Mouse (Mus musculus): Measurements from ENCODE around the gene Spata48.

Spata48 gene

DNA sequence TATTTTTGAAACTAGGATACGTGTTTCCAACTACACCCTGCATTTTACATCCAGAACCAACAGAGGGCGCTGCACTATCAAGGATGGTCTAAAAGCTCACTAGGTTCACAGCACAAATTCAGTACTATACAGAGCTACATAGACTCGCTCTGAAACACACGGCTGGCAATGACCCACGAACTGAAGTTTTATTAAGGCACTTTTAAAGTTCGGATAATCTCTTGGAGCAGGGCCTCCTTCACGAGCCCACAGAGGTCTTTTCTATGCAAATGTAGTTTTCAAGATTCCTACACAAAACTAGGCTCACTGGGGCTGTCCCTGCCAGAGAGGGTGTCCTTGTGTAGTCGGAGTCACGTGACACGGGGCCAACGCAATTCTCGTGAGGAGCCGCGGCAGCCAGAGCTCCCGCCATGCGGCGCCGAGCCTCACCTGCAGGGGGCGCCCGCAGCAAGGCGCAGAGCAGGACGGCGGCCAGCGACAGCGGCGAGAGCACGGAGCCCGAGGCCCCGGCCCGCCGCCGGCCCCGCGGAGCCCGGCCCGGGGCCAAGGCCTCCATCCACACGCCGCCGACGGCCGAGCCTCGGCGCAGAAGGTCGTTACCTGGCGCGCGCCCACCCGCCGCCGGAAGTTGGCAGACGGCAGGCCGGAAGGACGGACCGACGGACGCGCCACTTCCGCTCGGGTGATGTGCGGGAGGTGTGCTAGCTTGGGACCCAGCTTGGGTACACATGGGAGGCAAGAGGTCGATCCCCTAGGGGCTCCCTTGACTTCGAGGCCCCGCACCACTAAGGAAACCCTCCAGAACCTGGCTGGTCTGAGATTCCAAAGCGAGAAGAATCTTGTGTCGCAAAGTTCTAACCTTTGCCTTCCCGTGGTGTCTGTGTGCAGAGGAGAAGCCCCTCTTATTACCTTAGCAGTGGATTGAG, at the start of gene Spata48, which contains the start of gene Zpbp:
Spata48 (plus strand) TSS at position 460 of the 926 bp plus-strand sequence.
Zpbp (minus strand) TSS at position 774 of the 926 bp plus-strand sequence.
- peak; percentile 93 for DNase-seq (ENCODE audit: low spot score)

DNA sequence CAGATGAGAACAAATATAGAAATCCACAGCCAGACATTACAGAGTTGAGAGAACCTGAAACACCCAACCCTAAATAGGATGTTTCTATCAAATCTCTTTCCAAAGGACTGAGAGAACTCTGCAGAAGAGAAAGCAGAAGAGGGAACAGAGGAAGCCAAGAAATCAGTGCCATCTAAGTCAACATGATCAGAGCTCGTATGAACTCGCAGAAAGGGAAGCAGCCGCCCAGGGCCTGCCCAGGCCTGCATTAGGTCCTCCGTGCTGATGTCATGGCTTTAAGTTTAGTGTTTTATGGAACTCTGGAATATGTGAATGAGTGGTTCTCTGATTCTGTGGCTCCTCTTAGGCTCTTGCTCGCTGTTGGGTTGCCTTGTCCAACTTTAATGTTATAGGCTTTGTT, 47.7 kb upstream of the Spata48 start:
- no peak for DNase-seq (ENCODE audit: low spot score)

DNA sequence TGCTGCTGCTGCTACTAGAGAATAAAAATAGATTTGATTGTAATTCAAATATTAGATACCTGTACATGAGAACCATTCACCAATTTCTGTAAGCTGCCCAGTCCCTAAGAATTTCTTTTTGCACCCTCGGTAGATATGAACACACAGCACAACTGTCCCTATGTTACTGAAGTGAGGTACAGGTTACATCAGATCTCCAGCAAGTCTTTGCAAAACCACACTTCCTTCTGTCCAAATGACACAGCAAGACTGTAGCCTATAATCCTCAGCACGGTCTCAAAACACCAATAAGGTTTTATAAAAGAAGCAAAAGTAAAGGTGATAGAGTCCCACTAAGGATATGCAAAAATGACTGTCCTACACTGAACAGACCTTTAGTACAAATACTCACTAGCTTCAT, 44.5 kb upstream of the Spata48 start:
- no peak for DNase-seq (ENCODE audit: low spot score)

DNA sequence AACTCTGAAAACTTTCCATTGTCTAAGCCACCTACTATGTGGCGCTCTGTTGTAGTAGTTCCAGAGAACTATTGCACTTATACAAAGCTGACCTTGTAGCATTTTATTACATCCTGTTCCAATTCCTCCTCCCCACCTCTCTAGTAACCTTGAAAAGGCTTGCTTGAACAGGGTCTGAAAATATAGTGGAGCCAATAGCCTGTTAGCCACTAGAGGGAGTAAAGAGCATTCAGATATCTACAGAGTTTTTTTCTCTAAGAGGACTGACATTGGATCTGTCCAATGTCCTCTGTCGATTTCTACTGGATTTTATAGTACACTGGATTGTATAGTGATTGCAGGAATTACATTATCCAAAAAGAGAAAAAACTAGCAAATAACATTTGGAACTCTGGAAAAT, 6.9 kb upstream of the Spata48 start:
- peak; percentile 35 for DNase-seq (ENCODE audit: low spot score)

DNA sequence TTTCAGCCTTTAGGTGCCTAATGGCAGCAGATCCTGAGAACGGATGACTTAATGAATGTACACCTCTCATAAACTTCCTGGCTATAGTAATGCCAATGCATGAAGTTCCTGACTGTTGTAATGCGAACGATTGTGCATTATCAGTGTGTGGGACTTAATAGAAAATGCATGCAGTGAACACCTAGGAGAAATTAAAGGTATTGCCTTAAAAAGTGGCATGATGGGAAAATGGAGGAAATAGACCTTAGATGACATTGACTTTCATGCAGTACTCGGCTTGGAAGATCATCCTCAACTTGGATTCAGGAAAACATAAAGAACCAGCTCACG, 632 bp downstream of the Spata48 start:
- DNase-seq (ENCODE audit: low spot score) = no peak

DNA sequence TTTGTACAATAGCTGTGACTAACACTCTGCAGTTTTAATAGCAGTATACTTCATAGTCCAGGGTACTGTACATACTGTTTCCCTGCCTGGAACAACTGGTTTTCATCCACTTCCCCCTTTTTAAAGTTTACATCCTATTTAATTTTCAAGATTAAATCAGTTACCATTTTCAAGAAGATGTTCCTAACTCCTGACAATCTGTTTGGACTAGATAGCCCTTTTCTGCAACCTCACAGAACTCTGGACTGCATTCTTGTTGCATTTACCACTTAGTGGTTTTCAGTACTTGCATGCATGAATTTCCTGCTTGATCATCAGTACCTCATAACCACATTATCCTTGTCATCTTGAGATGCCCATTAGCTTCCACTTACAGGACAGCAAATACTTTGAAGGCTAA, 7.0 kb downstream of the Spata48 start:
- no peak for DNase-seq (ENCODE audit: low spot score)

DNA sequence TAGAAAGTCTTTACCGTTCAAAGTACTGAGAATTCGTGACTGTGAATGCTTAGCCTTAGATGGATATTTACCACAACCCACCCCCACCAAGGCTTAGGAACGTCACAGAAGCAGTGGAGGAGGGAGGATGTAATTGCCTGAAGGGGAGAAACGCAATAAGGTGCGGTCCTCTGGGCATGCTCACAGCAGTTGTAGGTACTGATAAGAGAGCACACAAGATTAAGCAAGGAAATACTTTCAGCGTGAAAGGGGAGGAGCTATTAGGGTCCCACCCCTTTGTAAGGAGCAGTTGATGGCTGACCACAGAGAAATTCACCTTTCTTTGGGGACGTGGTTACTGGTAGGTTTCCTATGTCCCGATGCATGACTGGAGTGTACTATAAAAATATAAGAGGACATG, 22.5 kb downstream of the Spata48 start:
- DNase-seq (ENCODE audit: low spot score) = peak; percentile 18

DNA sequence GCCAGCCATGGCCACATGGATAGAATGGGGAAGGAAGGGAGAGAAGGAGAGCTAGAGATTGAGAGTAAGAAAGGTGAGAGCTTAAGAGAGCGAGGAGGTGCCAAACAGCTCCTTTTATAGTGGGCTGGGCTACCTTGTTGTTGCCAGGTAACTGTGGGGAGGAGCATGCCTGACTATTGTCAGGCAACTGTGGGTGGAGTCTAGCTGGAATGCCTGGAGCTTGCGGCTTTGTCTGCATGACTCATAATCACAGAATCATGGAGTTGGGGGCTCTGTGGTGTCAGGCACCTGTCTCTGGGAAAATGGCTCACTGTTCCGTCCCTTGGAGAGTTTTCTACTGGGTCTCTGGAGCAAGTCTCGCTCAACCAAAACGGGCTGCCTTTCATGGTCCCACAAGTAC, 30.1 kb downstream of the Spata48 start:
- no peak for DNase-seq (ENCODE audit: low spot score)

DNA sequence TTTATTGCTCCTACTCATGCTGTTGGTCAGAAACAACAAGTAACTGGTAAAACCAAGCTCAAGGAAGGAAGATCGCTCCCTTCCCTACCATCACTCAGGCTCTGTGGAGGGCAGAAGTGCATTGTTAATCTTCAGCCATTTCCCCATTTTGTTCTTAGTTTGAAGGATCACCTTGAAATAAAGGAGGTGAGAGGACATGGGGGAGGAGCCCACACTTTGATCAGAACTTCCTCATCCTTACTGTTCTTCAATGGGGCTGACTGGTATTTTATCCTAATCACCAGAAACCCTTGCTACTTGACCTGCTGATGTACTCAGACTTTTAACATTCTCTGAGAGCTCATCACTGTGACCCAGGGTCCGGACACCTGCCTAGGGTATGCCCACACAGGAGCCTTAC, 33.8 kb downstream of the Spata48 start:
- DNase-seq (ENCODE audit: low spot score) = no peak

DNA sequence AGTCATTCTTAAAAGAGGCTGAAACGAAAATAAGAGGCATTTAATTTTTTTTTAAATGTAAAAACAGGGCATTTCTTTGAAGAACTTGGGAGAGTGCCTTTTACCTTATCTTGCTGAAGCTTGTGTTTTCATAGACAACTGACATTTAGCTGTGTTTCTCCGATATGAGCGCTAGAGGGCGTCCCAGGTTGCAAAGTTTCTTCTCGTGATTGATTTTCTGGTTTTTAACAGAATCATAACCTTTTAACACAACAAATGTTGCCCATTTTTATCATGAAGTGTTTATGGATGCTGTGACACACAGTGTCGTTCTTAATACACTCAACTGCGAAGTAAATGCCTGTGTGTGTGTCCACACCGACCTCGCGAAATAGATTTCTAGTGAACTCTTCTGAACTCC, 38.0 kb downstream of the Spata48 start:
- DNase-seq (ENCODE audit: low spot score) = peak; percentile 66

DNA sequence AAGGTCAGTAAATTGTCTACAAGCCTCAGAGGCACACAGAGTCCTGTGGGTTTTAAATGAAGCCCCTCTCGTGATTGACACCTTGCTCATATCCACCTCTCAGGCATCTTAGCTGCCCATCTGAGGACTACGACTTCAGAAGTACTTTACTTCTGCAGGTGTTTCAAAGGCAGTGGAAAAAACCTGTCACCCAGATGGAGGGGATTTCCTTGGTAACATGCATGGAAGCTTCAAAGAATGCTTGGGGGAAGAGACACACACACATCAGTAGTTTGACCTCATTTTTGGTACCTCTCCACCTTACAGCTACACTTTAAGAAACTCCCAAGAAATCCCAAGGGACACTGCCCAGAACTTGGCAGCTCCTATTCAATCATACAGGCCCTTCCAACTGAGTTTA, 44.3 kb downstream of the Spata48 start:
- DNase-seq (ENCODE audit: low spot score) = no peak

DNA sequence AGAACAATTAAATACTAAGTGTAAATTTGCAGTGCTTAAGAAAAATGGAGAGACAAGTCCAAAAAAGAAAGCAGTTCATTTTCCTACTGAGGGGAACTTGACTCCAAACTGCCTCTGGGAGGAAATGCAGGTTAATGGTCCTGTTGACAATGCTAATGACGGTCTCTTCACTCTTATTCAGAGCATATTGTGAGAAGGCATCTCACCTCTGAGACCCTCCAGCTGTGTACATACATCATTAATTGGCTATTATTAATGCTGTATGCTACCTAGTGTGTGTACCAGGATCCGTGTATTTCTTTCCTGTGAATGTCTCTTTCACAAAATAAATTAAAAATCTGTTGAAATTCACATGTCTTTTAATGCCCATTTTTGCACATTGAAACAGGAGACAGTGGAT, 47.5 kb downstream of the Spata48 start:
- DNase-seq (ENCODE audit: low spot score) = no peak

DNA sequence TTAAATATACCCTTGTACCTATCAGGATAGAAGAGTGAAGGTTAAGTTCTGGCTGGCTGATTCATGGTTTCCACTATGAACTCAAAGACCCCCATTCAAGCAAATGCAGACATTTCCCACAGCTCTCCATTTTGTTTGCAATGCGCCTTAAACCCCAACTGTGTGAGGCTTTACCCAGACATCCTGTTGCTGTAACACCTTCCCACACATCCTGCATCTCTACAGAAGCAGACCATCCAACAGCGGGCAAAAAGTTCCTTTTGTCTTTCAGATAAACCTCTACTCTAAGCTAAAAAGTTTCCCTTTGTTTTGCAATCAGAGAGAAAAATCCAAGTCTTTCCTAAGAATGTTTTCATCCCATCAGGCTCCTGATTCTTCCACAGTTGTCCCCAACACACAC, 50.2 kb downstream of the Spata48 start:
- DNase-seq (ENCODE audit: low spot score) = no peak

DNA sequence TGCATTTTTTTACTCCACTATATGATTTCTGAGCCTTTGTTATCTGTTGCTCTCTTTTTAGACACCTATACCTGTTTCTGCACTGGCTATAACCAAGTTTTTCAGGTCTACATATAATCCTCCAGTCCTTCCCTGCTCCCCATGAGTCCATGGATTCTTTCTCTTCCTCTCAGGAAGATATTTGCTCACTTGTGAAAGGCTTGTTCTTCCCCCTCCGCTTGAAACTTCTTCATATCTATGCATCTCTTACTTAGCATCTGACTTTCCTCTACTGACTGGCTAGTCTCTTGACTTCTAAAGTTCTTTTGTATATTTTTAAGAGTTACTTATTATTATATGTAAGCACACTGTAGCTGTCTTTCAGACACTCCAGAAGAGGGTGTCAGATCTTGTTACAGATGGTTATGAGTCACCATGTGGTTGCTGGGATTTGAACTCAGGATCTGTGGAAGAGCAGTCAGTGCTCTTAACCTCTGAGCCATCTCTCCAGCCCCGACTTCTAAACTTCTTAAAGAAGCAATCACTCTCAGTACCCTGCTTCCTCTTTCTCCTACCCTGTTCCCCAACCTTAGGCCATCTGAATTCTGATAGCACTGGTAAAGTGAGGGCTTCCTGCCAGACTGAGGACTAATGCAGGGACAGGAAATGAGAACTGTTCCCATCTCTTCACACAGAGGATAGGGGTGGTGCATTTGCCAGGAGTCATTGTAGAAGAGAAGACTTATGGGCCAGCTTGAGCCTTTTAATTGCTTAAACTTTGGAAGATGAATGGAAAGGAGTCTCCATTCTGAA, 51.3 kb downstream of the Spata48 start:
- DNase-seq (ENCODE audit: low spot score) = no peak

DNA sequence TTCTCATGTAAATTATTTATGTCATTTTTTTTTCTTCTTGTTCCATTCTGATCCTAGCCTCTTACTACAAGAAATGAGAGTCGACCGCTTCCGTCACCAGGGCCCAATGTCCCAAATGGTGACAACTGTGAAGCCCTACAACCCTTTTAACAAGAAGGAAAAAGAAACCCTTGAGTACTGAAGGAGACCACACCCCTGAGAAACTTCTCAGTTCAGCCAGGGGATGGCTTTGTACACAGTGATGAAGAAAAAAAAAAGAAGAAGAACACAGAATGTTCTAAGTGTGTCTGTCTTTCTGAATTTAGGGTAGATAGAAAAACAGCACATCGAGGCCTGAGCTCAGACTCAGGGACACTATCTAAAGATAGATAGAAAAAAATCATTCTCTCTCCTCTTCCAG, 53.0 kb downstream of the Spata48 start:
- no peak for DNase-seq (ENCODE audit: low spot score)

DNA sequence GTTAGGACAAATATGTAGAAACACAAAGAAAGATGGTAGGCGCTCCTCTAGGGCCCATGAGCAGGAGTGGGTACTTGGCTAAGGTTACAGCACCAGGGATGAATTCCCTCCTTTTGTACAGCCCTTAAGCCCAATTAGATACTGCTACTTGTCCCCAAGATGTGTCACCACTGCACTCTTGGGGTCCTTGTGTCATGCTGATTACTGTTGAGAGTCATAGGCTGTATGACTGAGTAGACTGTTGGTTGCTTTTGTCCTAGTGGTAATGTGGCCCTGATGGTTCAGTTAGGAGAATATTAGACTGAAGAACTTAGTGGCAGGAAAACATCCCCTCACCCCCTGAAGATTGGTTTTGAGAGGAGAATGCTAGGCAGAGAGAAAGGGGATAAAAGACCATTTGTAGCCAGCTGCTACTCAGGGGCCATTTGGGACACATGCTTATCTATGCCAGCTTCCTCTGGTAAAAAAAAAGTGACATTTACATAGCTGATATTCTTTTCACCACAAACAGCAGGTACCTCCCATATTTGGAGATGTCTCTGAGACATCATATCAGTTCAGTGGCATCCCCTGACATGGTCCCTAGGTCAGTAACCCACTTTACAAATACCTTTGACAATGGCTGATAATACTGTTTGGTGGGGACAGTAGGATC, 56.0 kb downstream of the Spata48 start:
- peak; percentile 38 for DNase-seq (ENCODE audit: low spot score)

DNA sequence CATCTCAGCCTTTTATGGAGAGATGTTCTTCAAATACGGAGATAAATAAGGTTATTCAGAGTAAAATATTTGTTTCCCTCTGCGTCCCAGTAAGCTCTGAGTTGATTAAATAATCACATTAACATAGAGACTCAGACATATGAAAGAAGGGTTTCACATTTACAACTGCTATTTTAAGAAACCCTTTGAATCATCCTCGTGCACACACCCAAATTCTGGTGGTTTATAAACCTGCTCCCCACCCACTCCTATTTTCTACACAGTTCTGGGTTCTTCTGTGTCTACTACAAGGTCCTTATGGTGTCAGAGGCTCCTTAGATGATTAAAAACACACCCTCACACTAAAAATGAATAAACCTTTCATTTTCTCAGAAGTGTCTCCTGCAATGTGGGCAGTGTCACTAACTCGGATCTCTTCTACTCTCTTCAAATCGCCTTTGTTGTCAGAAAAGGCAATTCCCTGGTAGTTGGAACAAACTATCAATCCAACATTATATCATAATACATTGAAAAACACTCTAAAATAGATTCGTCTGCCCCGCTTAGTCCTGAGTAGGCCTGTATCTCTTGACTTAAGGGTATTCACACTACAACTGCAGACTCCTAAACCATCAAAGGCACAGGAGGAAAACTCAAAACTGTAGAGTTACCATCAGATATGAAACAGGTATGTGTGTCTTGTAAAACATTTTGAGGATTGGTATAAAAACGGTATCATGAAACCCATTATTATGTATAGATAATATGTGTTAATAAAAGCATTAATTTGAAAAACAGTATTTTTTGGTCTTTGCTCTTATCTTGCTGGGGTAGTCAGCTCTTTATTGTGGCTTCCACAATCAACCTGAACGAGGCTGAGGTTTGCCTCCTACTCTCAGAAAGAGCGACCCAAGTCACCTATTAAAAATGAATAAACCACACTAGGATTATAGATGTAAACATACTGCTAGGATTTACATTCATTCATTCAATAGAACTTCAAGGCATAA, 57.7 kb downstream of the Spata48 start:
- DNase-seq (ENCODE audit: low spot score) = no peak

DNA sequence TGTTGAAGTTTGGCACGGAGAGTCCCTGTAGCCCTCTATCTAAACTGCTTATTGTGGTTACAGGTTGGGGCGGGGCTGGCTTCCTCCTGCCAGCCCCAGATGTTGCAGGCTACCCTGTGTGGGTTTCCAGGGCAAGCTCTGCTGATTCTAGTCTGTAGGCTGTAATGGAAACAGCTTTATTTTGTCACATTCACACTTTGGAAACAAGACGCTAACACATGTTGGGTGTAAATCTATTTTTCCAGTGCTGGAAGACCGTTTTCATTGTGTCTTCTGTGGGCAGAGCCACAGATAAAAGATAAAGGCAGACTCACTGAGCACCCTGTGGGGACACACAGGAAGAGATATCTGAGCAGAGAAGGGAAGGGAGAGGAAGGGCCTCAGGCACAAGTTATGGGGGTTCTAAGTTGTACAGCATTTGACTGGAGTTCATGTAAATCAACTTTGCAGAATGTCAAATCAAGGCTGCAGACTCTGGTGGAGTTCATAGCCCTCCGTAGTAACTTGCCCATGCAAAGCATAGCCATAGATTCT, 60.1 kb downstream of the Spata48 start:
- peak; percentile 41 for DNase-seq (ENCODE audit: low spot score)

DNA sequence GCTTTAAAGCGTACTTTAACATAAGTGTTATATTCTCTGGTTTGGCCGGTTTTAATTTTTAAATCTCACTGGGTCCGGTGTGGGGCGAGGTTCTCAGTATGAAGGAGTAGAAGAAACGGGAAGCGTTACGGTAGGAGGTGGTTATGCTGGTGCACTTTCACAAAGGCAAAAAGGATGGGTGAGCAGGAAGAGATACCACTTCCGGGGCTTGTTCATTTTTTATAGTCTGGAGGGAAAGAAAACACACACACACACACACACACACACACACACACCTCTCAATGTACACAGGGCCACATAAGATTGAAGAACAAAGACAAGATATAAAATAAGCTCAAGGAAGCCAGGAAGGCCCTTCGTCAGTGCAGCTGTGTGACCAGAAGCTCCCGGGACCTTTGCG, 66.9 kb downstream of the Spata48 start:
- DNase-seq (ENCODE audit: low spot score) = no peak

DNA sequence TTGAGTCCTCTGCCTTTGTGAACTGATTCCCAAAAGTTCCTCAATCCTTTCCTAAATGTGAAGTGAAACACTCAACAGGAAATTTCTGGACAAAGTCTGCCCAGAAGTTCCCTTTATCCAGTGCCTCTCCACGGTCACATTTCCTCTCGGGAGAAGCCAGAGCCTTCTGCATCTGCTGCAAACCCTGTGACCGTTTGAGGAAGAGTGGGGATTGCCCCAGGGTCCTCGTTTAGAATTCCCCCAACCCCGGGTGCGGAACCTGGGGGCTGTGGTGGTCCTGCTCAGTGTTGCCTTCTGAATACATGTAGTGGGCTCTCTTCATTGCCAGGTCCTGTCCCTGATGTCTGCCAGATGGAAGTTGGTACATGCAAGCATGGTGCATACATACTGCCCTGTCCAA, 67.3 kb downstream of the Spata48 start:
- no peak for DNase-seq (ENCODE audit: low spot score)

DNA sequence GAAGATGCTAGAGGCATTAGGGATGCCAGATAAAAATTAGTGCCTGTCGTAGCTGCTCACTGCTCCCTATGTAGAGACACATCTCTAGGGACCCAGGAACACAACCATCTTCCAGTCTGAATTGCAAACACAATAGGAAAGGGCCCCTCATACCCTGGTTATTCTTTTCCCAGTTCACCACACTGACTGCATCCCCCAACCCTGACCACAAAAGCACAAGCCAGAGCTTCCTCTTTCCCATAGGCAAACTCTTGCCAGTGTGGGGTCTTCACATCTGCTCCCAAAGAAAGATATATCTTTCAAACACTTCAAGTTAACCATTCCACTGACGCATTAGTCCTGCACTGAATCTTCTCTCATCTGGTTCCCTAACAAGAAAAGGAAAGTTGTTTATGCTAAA, 68.2 kb downstream of the Spata48 start:
- no peak for DNase-seq (ENCODE audit: low spot score)

All from c-Kit-positive CD71-positive TER-119-positive erythroid progenitor cells, embryonic 14.5 days (primary cell).